Mouse (Mus musculus) lung, postnatal 0 days (tissue): Measurements from ENCODE around the gene Arhgap32. TPM values are rescaled to one million over a fixed set of nuclear protein-coding genes. Genes with fewer than 3 reads are reported as not detected.
A peak's percentile ranks its signal among the peaks of the same experiment; 100 is the strongest.

Experiments
- ATAC-seq: fragments of 200-750 bp; cut with Nextera tagmentation; 2 replicates; pipeline ENCODE4 v1.8.0; 2017; ENCODE audit warnings: moderate library complexity
- DNase-seq: peaks from one replicate; pipeline ENCODE4 v3.0.0-alpha.2; 2016; ENCODE audit warnings: low spot score
- H3K27ac ChIP-seq: fragments of 300-500 bp; sonication (generic); 2 replicates; pipeline ENCODE4 v1.5.1; 2014; ENCODE audit warnings: antibody characterized with exemption, mild to moderate bottlenecking, low read length, mixed read lengths
- H3K27me3 ChIP-seq: fragments of 300-500 bp; sonication (generic); replicated peaks from 2 replicates; pipeline ENCODE4 v1.6.1; 2014; ENCODE audit warnings: low read length, mixed read lengths; ENCODE audit not compliant: insufficient read depth
- H3K36me3 ChIP-seq: fragments of 300-500 bp; sonication (generic); 2 replicates; pipeline ENCODE4 v1.6.1; 2014; ENCODE audit warnings: low read length, mixed read lengths; ENCODE audit not compliant: insufficient read depth
- H3K4me1 ChIP-seq: fragments of 300-500 bp; sonication (generic); 2 replicates; pipeline ENCODE4 v1.6.1; 2014; ENCODE audit warnings: antibody characterized with exemption, low read depth, low read length, mixed read lengths; ENCODE audit not compliant: insufficient read depth
- H3K4me2 ChIP-seq: fragments of 300-500 bp; sonication (generic); replicated peaks from 2 replicates; pipeline ENCODE4 v1.6.1; 2014; ENCODE audit warnings: low read depth, mild to moderate bottlenecking, low read length, moderate library complexity, mixed read lengths
- H3K4me3 ChIP-seq: fragments of 300-500 bp; sonication (generic); 2 replicates; pipeline ENCODE4 v1.5.1; 2014; ENCODE audit warnings: low read depth, low read length
- H3K9ac ChIP-seq: fragments of 300-500 bp; sonication (generic); replicated peaks from 2 replicates; pipeline ENCODE4 v1.6.1; 2014; ENCODE audit warnings: low read depth, mild to moderate bottlenecking
- H3K9me3 ChIP-seq: fragments of 300-500 bp; sonication (generic); 2 replicates; pipeline ENCODE4 v1.6.1; 2016; ENCODE audit warnings: low read length, mixed read lengths
- CTCF ChIP-seq: IDR thresholded peaks from 2 replicates; pipeline ENCODE4 v1.5.1; 2016; ENCODE audit warnings: antibody characterized with exemption, mild to moderate bottlenecking
- EP300 ChIP-seq: IDR thresholded peaks from 2 replicates; pipeline ENCODE4 v1.6.1; 2016; ENCODE audit warnings: antibody characterized with exemption, mild to moderate bottlenecking, control low read depth
- WGBS: fragments of 180-500 bp; shearing (Covaris S2); extraction: QIAGEN DNeasy Blood & Tissue Kit; methylation state at CpG from one replicate; pipeline ENCODE4 v1.1.7; 2014; 5-methylcytosine and 5-hydroxymethylcytosine counted together
- polyA plus RNA-seq: library from polyadenylated mRNA; unstranded; fragments of >200 nt; fragmentation: Nextera tagmentation; extraction: Ambion mirVana; gene quantifications from 2 replicates; pipeline ENCODE4 v1.2.1, GENCODE M21; 2015

The Arhgap32 gene
- polyA plus RNA-seq, 1 experiment from 2014 or later, result 2.8 TPM

DNA sequence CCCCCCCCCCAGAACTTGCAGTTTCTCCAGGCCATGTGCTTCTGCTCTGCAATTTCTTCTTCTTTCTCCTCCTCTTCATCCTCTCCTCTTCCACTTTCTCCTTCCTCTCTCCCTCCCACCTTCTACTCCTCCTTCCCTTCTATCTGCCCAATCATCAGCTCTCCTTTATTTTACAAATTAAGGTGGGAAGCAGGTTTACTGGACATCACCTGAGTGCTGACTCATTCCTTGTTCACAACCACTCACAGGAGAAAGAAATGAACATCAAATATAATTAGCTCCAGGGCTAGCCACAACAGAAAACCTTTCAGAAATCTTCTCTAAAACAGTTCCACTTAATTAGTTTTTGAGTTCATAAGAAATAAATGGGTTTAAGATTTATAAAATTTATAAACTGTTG is 20.3 kb downstream of the Arhgap32 start:
- Histone ChIP-seq H3K9ac (no peak overlapping the region), H3K4me2 (no peak overlapping the region), H3K4me1 (no peaks in the 10 kb centered on the region), H3K9me3 (no peaks in the 10 kb centered on the region), H3K36me3 (no peaks in the 10 kb centered on the region), H3K4me3 (no peak overlapping the region), H3K27ac (no peak overlapping the region), H3K27me3 (no peaks in the 10 kb centered on the region)
- no peak for ATAC-seq
- no peak for DNase-seq
- TF ChIP-seq EP300, result no peak
- no peak for TF ChIP-seq CTCF

- no peak overlapping the region for H3K4me3 ChIP-seq
- TF ChIP-seq EP300 (no peak), CTCF (no peak)
- no peak overlapping the region for H3K4me2 ChIP-seq
- H3K27me3 ChIP-seq, result no peaks in the 10 kb centered on the region
- no peaks in the 10 kb centered on the region for H3K36me3 ChIP-seq
- 67% methylated on average over 11 of the region's 11 CpGs for WGBS
- H3K27ac ChIP-seq, result no peak overlapping the region
- DNase-seq (no peak), ATAC-seq (no peak)
- H3K9ac ChIP-seq, result no peak overlapping the region
- H3K4me1 ChIP-seq, result no peaks in the 10 kb centered on the region
- no peaks in the 10 kb centered on the region for H3K9me3 ChIP-seq
Observed at GRCm38 (mm10) chr9:32136680-32137295, 20.9 kb downstream of the Arhgap32 start.

DNA sequence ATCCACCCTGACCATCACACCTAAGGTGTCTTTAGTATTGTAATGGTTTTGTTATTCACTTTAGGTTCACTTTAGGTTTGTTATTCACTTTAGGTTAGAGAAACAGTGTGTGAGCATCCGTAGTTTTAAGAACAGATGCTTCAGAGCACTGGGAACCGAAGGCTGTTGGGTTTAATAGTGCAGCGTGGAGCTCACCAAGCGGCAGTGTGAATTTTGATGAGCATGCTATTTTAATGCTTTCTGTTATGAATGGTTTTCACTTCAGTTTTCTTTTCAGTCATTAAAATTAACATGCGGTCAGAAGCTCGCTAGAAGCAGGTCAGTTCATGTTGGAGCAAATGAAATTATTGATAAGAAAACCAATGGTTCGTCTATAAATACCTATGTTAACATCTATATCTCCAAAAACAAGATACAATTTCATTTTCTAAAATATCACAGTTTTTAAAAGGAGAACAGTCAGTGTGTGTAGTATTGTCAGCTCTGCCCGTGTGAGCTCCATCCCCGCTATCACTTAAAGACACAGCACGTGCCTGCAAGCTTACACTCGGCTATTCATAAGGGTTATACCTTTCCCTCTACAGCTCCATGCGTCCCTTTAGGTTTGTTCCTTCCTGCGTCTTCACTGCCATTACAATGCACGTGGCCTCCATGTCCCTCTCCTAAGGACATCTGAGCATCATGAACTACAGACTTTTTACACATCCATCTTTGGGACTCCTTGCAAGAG is 21.9 kb downstream of the Arhgap32 start:
- 92% methylated on average over 14 of the region's 14 CpGs for WGBS
- no peak for ATAC-seq
- no peaks in the 10 kb centered on the region for H3K36me3 ChIP-seq
- no peak overlapping the region for H3K27ac ChIP-seq
- no peaks in the 10 kb centered on the region for H3K9me3 ChIP-seq
- DNase-seq, result no peak
- H3K4me2 ChIP-seq, result no peak overlapping the region
- no peaks in the 10 kb centered on the region for H3K4me1 ChIP-seq
- no peak overlapping the region for H3K4me3 ChIP-seq
- H3K9ac ChIP-seq, result no peak overlapping the region
- H3K27me3 ChIP-seq, result no peaks in the 10 kb centered on the region
- TF ChIP-seq EP300 (no peak), CTCF (no peak)

DNA sequence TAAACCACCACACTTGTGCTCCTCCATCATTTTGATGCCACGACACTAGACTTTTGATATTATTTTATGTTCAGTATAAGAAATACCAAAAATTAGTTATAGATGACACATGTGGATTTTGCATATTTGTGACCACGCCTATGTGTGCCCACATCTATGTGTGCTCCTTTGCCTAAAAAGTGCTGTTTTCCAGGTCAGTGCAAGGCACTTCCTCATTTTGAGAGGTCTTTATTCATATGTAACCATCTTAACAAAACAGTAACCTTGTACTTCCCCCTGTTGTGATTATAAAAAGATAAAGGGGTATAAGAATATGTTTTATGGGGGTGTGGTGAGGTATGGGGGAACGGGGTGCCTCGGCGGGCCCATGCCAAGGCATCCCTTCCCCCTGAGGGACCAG is 22.7 kb downstream of the Arhgap32 start:
- Histone ChIP-seq H3K27me3 (no peaks in the 10 kb centered on the region), H3K9ac (no peak overlapping the region), H3K36me3 (no peaks in the 10 kb centered on the region), H3K4me1 (no peaks in the 10 kb centered on the region), H3K27ac (no peak overlapping the region), H3K4me3 (no peak overlapping the region), H3K9me3 (no peaks in the 10 kb centered on the region), H3K4me2 (no peak overlapping the region)
- 87% methylated on average over 5 of the region's 5 CpGs for WGBS
- DNase-seq (no peak), ATAC-seq (no peak)
- TF ChIP-seq EP300, result no peak
- no peak for TF ChIP-seq CTCF

DNA sequence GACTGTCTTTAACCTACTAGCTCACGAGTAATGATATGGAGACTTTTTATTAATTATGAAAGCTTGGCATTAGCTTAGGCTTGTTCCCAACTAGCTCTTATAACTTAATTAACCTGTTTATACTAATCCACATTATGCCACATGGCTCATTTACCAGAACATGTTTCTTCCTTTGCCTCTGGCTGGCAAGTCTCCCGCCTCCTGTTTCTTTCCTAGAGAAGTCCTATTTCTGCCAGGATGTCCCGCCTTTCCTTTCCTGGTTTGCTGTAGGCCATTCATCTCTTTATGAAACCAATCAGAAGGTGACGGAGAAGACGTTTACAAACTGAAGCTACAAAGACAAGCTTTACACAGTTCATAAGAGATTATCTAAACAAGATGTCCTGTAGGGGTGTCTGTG is 23.7 kb downstream of the Arhgap32 start:
- TF ChIP-seq EP300, result no peak
- no peak for TF ChIP-seq CTCF
- WGBS, result 69% methylated on average over 5 of the region's 5 CpGs
- ATAC-seq (no peak), DNase-seq (no peak)
- no peak overlapping the region for H3K4me2 ChIP-seq
- no peaks in the 10 kb centered on the region for H3K4me1 ChIP-seq
- no peaks in the 10 kb centered on the region for H3K9me3 ChIP-seq
- H3K27me3 ChIP-seq, result no peaks in the 10 kb centered on the region
- no peaks in the 10 kb centered on the region for H3K36me3 ChIP-seq
- no peak overlapping the region for H3K27ac ChIP-seq
- no peak overlapping the region for H3K4me3 ChIP-seq
- H3K9ac ChIP-seq, result no peak overlapping the region

GRCm38 (mm10) chr9:32142834-32143233 is 26.9 kb downstream of the Arhgap32 start:
- Histone ChIP-seq H3K27me3 (no peaks in the 10 kb centered on the region), H3K9me3 (no peaks in the 10 kb centered on the region), H3K4me1 (no peaks in the 10 kb centered on the region), H3K27ac (no peak overlapping the region), H3K9ac (no peak overlapping the region), H3K36me3 (no peaks in the 10 kb centered on the region), H3K4me3 (no peak overlapping the region), H3K4me2 (no peak overlapping the region)
- DNase-seq, result peak; percentile 15
- peak; percentile 41; the same call in 1 of the 2 replicates for ATAC-seq
- no peak for TF ChIP-seq EP300
- no peak for TF ChIP-seq CTCF
- WGBS, result 33% methylated on average over 3 of the region's 3 CpGs
